Mouse (Mus musculus): ENCODE results near the gene Unk. TPM values are rescaled to one million over a fixed set of nuclear protein-coding genes. Genes with fewer than 3 reads are reported as not detected.

Unk gene
- polyA plus RNA-seq, 3 experiments from 2014 or later, result 10.1 to 14.6 (median 12.7) TPM

GRCm38 (mm10) chr11:116030898-116031845, 1.1 kb downstream of the Unk start:
- ATAC-seq, result peak; percentile 16

GRCm38 (mm10) chr11:116034584-116034983, 4.5 kb downstream of the Unk start:
- ATAC-seq, result no peak

GRCm38 (mm10) chr11:116036671-116037070, 6.5 kb downstream of the Unk start:
- no peak for ATAC-seq

GRCm38 (mm10) chr11:116037826-116038225, 7.7 kb downstream of the Unk start:
- no peak for ATAC-seq

GRCm38 (mm10) chr11:116040593-116040992, 10.5 kb downstream of the Unk start:
- ATAC-seq, result no peak

- no peak for ATAC-seq
Observed at GRCm38 (mm10) chr11:116041833-116042232, 11.7 kb downstream of the Unk start.

- no peak for ATAC-seq
Observed at GRCm38 (mm10) chr11:116042372-116043138, 12.4 kb downstream of the Unk start.

- no peak for ATAC-seq
Observed at GRCm38 (mm10) chr11:116043286-116043685, 13.2 kb downstream of the Unk start.

GRCm38 (mm10) chr11:116045173-116045572, 15.1 kb downstream of the Unk start:
- no peak for ATAC-seq

- no peak for ATAC-seq
Observed at GRCm38 (mm10) chr11:116049610-116050009, 19.5 kb downstream of the Unk start.

- ATAC-seq, result no peak
Observed at GRCm38 (mm10) chr11:116050196-116050595, 20.1 kb downstream of the Unk start.

- ATAC-seq, result no peak
Observed at GRCm38 (mm10) chr11:116053510-116054229, 23.5 kb downstream of the Unk start.

GRCm38 (mm10) chr11:116055873-116056272, 25.8 kb downstream of the Unk start:
- ATAC-seq, result no peak

- no peak for ATAC-seq
Observed at GRCm38 (mm10) chr11:116057237-116057881, 27.2 kb downstream of the Unk start.

GRCm38 (mm10) chr11:116058022-116058614, 28.0 kb downstream of the Unk start:
- ATAC-seq, result no peak

- no peak for ATAC-seq
Observed at GRCm38 (mm10) chr11:116058868-116059690, 29.0 kb downstream of the Unk start.

- no peak for ATAC-seq
Observed at GRCm38 (mm10) chr11:116059691-116060025, 29.5 kb downstream of the Unk start.

GRCm38 (mm10) chr11:116060596-116060995, 30.5 kb downstream of the Unk start:
- ATAC-seq, result no peak

GRCm38 (mm10) chr11:116061641-116062415, 31.7 kb downstream of the Unk start:
- ATAC-seq, result no peak

- ATAC-seq, result no peak
Observed at GRCm38 (mm10) chr11:116062521-116062920, 32.4 kb downstream of the Unk start.
